Mouse (Mus musculus) liver, embryonic 18 days (tissue): ENCODE measurements around the gene Atp13a4. TPM values are rescaled to one million over a fixed set of nuclear protein-coding genes. Genes with fewer than 3 reads are reported as not detected.

Experiments
- polyA plus RNA-seq: library from polyadenylated mRNA; depleted of rRNA; stranded (reverse); fragments of >200 nt; gene quantifications from 2 replicates; pipeline ENCODE4 v1.2.3, GENCODE M21; 2012; rRNA removed

Gene Atp13a4
- not detected in 2 replicates for polyA plus RNA-seq

GRCm38 (mm10) chr16:29544829-29545228 is at the start of gene Atp13a4:
Gene Atp13a4, minus strand, starts transcription at chr16:29544864.

DNA sequence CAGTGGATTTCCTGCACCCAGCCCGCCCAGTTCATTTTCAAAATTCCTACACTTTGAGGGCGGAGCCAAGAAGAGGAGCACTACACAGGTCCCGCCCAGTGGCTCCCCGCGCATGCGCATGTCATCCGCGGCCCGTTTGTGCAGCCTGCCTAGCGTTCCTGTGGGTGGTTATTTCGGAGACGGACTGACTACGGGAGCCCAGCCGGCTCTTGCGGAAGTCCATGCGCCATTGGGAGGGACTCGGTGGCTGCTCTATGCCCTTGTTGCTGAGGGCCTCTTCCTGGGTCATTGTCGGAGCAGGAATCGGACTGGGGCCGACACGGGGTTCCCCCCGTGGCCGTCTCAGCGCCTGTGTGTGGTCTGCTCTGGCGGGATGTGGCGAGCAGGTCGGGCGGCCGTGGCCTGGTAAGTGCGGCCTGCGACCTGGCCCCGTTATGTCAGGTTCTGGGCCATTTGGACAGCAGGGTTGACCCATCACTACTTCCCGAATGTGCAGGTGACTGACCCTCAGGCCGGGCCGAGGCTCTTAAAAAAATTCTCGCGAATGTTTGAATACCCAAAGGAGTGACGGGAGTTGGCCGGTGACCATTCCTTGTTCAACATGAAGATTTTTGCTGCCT is 34.6 kb upstream of the Atp13a4 start, which contains the start of gene Opa1:
Opa1 (plus strand) TSS at position 168 of the 620 bp plus-strand sequence.

GRCm38 (mm10) chr16:29378458-29378857 is 166.2 kb downstream of the Atp13a4 start, which contains the start of gene Atp13a5:
Gene Atp13a5, minus strand, starts transcription at chr16:29378732.

Other genes starting within 250 kb of the Atp13a4 start
- 0.01 TPM in 2 replicates for gene Atp13a5, start 166.1 kb downstream of the Atp13a4 start, polyA plus RNA-seq
- 8.1 and 8.3 TPM in 2 replicates for gene Opa1, start 34.5 kb upstream of the Atp13a4 start, polyA plus RNA-seq